Mouse (Mus musculus): ENCODE results near the gene Thap8. TPM values are rescaled to one million over a fixed set of nuclear protein-coding genes. Genes with fewer than 3 reads are reported as not detected.

Thap8 gene
- polyA plus RNA-seq, 1 experiment = not detected

DNA sequence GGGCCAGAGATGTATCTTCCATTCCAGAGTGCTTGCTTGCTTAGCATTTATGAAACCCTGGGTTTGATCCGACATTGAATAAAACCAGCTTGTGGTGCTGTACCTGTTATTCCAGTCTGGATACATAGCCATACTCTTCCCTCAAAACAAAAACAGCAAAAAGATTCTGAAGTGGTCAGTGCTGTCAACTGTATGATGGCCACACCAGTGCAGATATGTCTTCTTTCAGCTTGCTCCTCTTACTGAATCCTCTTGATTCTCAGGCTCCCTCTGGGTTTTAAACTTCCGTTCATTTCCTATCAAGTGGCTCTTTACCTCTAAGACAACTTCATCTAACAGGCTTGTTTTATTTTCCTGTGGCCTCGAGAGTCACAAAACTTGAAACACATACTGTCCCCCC, 43.9 kb downstream of the Thap8 start, which contains the start of gene Sdhaf1:
Gene Sdhaf1, minus strand, starts transcription at position 101 of the 400 bp plus-strand sequence.
- peak within 1 kb of the TSS; percentile 47; the same call in 1 of the 2 replicates for H3K4me3 ChIP-seq (ENCODE audit: insufficient read depth, low read depth, low read length)
- TF ChIP-seq POLR2A (IDR thresholded peaks at IDR 0.05; ENCODE audit: low read depth, low read length) (no peak), CTCF (conservative IDR thresholded peaks at IDR 0.05; ENCODE audit: insufficient read depth, insufficient read length, low read depth, low read length) (no peak)
- WGBS = 81% methylated on average over 3 of the region's 3 CpGs

DNA sequence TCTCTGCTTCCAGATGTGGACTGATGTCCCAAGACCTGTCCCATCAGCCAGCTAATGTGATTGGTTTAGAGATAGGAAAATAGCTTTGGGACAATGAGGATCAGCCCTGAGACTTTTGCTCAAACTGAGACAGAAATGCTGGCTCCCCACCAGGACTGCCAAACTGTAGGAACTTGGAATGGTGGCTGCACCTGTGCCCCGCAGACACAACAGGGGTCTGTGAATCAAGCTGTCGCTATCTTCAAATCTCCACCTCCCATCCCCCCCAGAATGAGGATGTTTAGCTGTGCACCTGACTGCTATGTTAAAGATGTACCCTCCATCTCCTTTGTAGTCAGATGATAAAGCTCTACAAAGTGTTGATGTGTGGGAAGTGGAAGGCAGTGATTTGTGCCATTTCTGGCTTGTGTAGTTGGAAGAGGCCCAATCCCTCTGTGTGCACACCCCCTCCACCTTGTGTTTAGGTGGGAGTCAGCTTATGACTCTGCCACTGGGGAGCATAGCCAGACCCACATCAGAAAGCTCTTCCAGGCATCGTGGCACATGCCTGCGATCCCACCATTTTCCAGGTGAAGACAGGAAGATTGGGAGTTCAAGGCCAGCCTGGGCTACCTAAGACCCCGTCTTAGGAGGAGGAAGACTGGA, 44.5 kb downstream of the Thap8 start:
- Histone ChIP-seq H3K36me3 (ENCODE audit: control insufficient read depth, insufficient read depth, low read length) (no peaks in the 10 kb centered on the region), H3K27ac (ENCODE audit: insufficient read depth, low read depth, low read length) (no peak overlapping the region), H3K27me3 (replicated peaks; ENCODE audit: control insufficient read depth, insufficient read depth, low read length) (no peaks in the 10 kb centered on the region), H3K4me3 (ENCODE audit: insufficient read depth, low read depth, low read length) (no peak overlapping the region), H3K4me1 (ENCODE audit: control insufficient read depth, insufficient read depth, low read length) (peaks cover 18% of the 10 kb centered on the region; the same call in 1 of the 2 replicates)
- no peak for TF ChIP-seq CTCF (conservative IDR thresholded peaks at IDR 0.05; ENCODE audit: insufficient read depth, insufficient read length, low read depth, low read length)
- TF ChIP-seq POLR2A (IDR thresholded peaks at IDR 0.05; ENCODE audit: low read depth, low read length) = no peak
- 89% methylated on average over 5 of the region's 5 CpGs for WGBS
- DNase-seq = no peak

More for the DNA sequence above, 43.9 kb downstream of the Thap8 start, which contains the start of gene Sdhaf1:
- peak within 1 kb of the TSS; percentile 92 for H3K27ac ChIP-seq (ENCODE audit: insufficient read depth, low read depth, low read length)
- peaks cover 19% of the 10 kb centered on the region; the same call in 1 of the 2 replicates for H3K4me1 ChIP-seq (ENCODE audit: control insufficient read depth, insufficient read depth, low read length)
- DNase-seq = no peak
- no peaks in the 10 kb centered on the region for H3K27me3 ChIP-seq (replicated peaks; ENCODE audit: control insufficient read depth, insufficient read depth, low read length)
- H3K36me3 ChIP-seq (ENCODE audit: control insufficient read depth, insufficient read depth, low read length) = no peaks in the 10 kb centered on the region

DNA sequence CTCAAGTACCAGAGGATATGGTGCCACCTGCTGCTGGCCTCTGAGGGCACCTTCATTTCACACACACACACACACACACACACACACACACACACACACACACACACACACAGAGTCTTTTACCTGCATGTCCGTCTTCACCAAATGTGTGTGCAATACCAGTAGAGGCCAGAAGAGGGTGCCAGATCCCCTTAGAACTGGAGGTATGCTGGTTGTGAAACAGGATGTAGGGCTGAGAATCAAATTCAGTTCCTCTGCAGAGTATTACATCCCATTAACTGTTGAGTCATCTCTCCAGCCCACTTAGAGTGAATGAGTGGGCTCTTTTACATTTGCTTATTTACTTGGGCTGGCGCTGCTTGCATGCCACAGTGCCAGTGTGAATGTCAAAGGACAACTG, 45.5 kb downstream of the Thap8 start:
- WGBS = 67% methylated on average over 2 of the region's 2 CpGs
- Histone ChIP-seq H3K4me3 (ENCODE audit: insufficient read depth, low read depth, low read length) (no peak overlapping the region), H3K4me1 (ENCODE audit: control insufficient read depth, insufficient read depth, low read length) (peaks cover 16% of the 10 kb centered on the region; the same call in 1 of the 2 replicates), H3K27ac (ENCODE audit: insufficient read depth, low read depth, low read length) (no peak overlapping the region), H3K27me3 (replicated peaks; ENCODE audit: control insufficient read depth, insufficient read depth, low read length) (no peaks in the 10 kb centered on the region), H3K36me3 (ENCODE audit: control insufficient read depth, insufficient read depth, low read length) (no peaks in the 10 kb centered on the region)
- TF ChIP-seq POLR2A (IDR thresholded peaks at IDR 0.05; ENCODE audit: low read depth, low read length) (no peak), CTCF (conservative IDR thresholded peaks at IDR 0.05; ENCODE audit: insufficient read depth, insufficient read length, low read depth, low read length) (peak; percentile 54)
- DNase-seq = peak; percentile 61

DNA sequence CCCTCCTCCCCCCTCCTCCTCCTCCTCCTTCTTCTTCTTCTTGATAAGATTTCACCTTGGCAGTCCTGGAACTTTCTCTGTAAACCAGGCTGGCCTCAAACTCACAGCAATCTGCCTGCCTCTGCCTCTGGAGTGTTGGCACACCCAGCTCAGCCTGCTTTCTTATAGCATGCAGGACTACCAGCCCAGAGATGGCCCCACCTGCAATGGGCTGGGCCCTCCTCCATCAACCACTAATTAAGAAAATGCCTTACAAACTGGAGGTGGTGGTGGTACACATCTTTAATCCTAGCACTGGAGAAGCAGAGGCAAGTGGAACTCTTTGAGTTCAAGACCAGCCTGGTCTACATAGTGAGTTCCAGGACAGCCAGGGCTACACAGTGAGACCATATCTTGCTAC, 46.5 kb downstream of the Thap8 start:
- H3K36me3 ChIP-seq (ENCODE audit: control insufficient read depth, insufficient read depth, low read length) = no peaks in the 10 kb centered on the region
- no peak for DNase-seq
- no peak overlapping the region for H3K4me3 ChIP-seq (ENCODE audit: insufficient read depth, low read depth, low read length)
- peaks cover 8% of the 10 kb centered on the region; the same call in 1 of the 2 replicates for H3K4me1 ChIP-seq (ENCODE audit: control insufficient read depth, insufficient read depth, low read length)
- H3K27me3 ChIP-seq (replicated peaks; ENCODE audit: control insufficient read depth, insufficient read depth, low read length) = no peaks in the 10 kb centered on the region
- no peak overlapping the region for H3K27ac ChIP-seq (ENCODE audit: insufficient read depth, low read depth, low read length)
- TF ChIP-seq POLR2A (IDR thresholded peaks at IDR 0.05; ENCODE audit: low read depth, low read length) = no peak
- no peak for TF ChIP-seq CTCF (conservative IDR thresholded peaks at IDR 0.05; ENCODE audit: insufficient read depth, insufficient read length, low read depth, low read length)

DNA sequence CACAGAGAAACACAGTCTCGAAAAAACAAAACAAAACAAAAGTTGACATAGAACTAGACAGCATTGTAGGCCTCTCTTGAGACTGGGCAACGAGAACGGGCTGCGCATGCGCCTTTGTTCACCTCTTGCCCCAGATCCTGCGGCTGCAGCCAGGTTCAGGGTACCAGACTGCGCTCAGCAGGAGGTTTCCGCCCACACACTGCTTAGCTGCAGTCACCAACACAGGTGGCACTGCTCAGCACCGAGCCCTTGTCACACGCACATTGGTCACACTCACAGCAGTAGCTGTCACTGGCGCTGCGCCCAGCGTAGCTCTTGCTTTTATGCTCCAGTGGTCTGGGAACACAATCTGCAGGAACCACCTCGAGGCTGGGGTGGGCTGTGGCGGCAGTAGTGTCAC, 47.2 kb downstream of the Thap8 start:
- no peak overlapping the region for H3K27ac ChIP-seq (ENCODE audit: insufficient read depth, low read depth, low read length)
- no peaks in the 10 kb centered on the region for H3K27me3 ChIP-seq (replicated peaks; ENCODE audit: control insufficient read depth, insufficient read depth, low read length)
- peaks cover 8% of the 10 kb centered on the region; the same call in 1 of the 2 replicates for H3K4me1 ChIP-seq (ENCODE audit: control insufficient read depth, insufficient read depth, low read length)
- H3K36me3 ChIP-seq (ENCODE audit: control insufficient read depth, insufficient read depth, low read length) = no peaks in the 10 kb centered on the region
- 28% methylated on average over 15 of the region's 15 CpGs for WGBS
- TF ChIP-seq CTCF (conservative IDR thresholded peaks at IDR 0.05; ENCODE audit: insufficient read depth, insufficient read length, low read depth, low read length) = no peak
- no peak for TF ChIP-seq POLR2A (IDR thresholded peaks at IDR 0.05; ENCODE audit: low read depth, low read length)
- peak; percentile 75 for DNase-seq
- no peak overlapping the region for H3K4me3 ChIP-seq (ENCODE audit: insufficient read depth, low read depth, low read length)

DNA sequence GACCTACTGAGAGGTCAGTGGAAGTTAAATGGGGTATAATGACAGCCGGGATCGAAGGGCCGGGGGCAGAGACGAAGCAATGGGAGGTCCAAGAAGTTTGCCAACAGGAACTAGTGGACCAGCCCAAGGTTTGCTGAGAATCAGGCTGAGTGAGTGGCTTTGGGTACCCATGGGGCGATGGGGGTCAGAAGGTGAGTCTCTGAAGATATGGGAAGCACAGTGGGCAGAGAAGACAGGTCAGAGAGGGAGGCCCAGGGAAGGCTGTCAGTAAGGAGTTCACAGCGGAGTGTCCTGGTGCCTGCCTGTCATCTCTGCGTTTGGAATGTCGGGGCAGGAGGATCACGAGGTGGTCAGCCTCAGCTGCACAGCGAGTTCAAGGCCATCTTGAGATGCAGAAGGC, 48.5 kb downstream of the Thap8 start:
- no peak for DNase-seq

DNA sequence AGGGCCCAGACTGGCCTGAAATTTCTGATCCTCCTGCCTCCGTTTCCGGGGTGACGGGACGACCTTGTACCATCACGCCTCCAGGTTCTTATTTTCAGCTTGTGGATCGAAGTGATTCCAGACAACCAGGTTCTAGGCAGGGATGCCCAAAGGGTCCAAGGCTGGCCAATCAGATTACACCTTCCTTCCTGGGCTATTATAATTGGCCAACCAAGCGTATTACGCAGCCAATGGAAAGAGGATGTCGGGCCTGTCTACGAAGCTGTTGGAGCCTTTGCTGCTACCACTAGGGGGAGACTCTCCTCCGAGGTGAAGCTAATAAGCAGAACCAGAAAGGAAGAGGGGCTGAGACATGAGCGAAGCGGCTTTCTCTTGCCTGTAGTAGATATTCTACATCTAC, 52.0 kb downstream of the Thap8 start:
- DNase-seq = peak; percentile 85
- Histone ChIP-seq H3K36me3 (ENCODE audit: control insufficient read depth, insufficient read depth, low read length) (no peaks in the 10 kb centered on the region), H3K27ac (ENCODE audit: insufficient read depth, low read depth, low read length) (no peak overlapping the region), H3K27me3 (replicated peaks; ENCODE audit: control insufficient read depth, insufficient read depth, low read length) (no peaks in the 10 kb centered on the region), H3K4me1 (ENCODE audit: control insufficient read depth, insufficient read depth, low read length) (0 out of 2 replicates have a peak, but pooled peaks cover 2% of the 10 kb centered on the region), H3K4me3 (ENCODE audit: insufficient read depth, low read depth, low read length) (no peak overlapping the region)
- 11% methylated on average over 13 of the region's 13 CpGs for WGBS
- TF ChIP-seq POLR2A (IDR thresholded peaks at IDR 0.05; ENCODE audit: low read depth, low read length) (no peak), CTCF (conservative IDR thresholded peaks at IDR 0.05; ENCODE audit: insufficient read depth, insufficient read length, low read depth, low read length) (peak; percentile 87)

More for the DNA sequence above, 48.5 kb downstream of the Thap8 start:
- Histone ChIP-seq H3K27me3 (replicated peaks; ENCODE audit: control insufficient read depth, insufficient read depth, low read length) (no peaks in the 10 kb centered on the region), H3K36me3 (ENCODE audit: control insufficient read depth, insufficient read depth, low read length) (no peaks in the 10 kb centered on the region), H3K4me1 (ENCODE audit: control insufficient read depth, insufficient read depth, low read length) (0 out of 2 replicates have a peak, but pooled peaks cover 2% of the 10 kb centered on the region), H3K27ac (ENCODE audit: insufficient read depth, low read depth, low read length) (no peak overlapping the region), H3K4me3 (ENCODE audit: insufficient read depth, low read depth, low read length) (no peak overlapping the region)
- 56% methylated on average over 10 of the region's 10 CpGs for WGBS
- TF ChIP-seq CTCF (conservative IDR thresholded peaks at IDR 0.05; ENCODE audit: insufficient read depth, insufficient read length, low read depth, low read length) (no peak), POLR2A (IDR thresholded peaks at IDR 0.05; ENCODE audit: low read depth, low read length) (no peak)

All from kidney, adult 2 months (tissue).